Mouse (Mus musculus) kidney, postnatal 14 days (tissue): ENCODE results near the gene Vps45.

Experiments
- DNase-seq: peaks from one replicate; pipeline ENCODE4 v3.0.0; 2022; ENCODE audit warnings: mixed read lengths

Vps45 gene

DNA sequence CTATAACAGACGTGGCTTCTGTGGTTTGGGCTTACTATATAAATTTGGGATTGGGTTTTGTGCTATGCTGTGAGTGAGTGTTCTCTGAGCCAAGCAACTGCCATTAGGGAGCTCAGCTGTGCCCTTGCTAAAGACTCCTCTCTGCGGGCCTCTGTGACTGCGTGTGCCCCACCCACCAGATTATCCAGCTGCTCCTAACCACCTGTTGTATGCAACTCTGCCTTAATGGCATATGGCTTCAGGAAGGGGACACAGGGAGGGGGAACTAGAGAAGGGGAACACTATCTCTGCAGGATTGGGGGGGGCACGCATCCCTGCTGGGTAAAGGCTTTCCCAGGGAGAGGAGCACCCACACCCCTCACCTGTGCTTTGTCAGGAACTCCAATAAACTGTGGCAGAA, 25.2 kb downstream of the Vps45 start:
- DNase-seq, result no peak

DNA sequence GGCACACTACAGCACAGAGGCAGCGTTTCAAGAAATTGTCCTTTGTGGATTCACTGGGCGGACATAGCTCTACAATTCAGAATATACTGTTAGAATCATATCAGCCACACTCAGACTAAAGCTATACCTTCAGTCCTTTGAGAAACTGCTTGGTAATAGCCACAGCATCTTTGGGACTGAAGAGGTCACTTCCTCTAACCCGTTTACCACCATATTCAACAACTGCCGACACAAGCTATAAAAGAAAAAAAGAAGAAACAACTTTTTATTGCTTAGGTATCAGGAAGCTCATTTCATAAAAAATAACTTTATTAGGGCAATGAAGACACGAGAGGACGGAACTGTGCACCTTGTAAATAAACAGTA, 25.6 kb downstream of the Vps45 start:
- DNase-seq, result no peak

DNA sequence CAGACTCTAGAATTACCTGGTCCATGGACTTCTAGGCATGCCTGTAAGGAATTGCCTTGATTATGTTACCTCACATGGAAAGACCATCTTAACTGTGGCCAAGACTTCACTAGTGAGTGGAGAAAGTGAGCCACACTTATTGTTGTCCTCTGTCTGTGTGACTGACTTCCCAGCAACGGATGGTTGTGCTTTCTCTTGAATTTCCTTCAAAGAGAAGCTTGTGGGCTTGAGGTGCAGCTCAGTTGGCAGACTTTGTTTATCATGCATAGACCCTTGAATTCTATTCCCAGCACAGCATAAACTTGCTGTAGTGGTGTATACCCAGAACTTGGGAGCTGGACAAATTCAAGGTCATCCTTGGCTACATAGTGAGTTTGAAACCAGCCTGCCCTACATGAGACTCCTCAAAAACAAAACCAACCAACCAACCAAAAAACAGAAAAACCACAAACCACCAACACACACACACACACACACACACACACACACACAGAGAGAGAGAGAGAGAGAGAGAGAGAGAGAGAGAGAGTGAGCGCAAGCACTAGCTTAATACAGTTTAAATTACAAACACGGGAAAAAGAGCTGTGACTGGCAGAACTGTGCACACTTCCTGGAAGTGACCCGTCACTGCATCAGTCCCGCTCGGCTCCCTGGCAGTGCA, 26.1 kb downstream of the Vps45 start:
- DNase-seq, result no peak

DNA sequence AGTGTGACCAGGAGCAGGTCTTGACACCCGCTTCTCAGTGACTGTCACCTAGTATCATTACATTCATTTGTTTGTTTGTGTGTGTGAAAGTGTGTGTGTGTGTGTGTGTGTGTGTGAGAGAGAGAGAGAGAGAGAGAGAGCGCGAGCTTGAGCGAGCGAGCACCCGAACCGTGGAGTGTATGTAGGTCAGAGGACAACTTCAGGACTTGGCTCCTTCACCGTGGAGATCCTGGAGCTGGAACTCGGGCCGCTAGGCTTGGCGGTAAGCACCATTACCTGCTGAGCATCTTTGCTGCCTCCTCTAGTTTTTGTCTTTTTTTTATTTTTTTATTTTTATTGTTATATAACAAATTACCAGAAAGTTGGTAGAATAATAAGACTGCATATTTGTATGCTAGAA, 28.5 kb downstream of the Vps45 start:
- DNase-seq, result peak; percentile 14

DNA sequence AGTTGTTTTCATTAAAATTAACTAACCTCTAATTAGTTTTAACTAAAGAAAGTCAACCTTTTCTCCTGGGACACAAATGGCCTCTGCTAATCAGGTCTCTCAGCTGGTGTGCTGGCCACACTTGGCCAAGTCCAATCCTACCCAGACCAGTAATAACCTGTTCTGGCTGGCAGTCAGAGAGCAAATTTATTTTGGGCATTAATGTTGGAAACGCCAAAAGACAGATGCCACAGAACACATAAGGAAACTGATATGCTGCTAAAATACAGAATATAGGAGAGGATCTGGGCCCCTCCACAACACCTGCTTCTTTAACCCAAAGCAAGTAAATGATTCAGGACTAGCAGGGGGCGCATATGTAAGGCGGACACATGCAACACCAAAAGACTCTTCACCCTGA, 28.9 kb downstream of the Vps45 start:
- DNase-seq, result peak; percentile 34

DNA sequence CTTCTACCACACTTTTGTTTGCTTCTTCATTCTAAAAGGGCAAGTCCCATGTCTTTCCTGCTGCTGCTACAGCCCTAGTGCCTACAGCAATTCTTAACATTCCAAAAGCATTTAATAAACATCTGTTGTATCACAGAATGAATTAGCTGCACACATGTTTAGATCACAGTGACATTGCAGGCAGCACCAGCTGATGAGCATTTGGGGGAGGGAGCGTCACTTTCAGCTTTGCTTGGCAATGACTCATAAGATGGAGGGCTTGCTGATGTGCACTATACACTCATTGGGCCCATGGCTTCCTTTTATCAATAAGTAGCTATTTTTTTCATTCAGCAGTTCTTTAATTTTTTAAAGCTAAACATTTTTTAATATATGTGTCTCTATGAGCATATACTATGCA, 30.4 kb downstream of the Vps45 start:
- no peak for DNase-seq

DNA sequence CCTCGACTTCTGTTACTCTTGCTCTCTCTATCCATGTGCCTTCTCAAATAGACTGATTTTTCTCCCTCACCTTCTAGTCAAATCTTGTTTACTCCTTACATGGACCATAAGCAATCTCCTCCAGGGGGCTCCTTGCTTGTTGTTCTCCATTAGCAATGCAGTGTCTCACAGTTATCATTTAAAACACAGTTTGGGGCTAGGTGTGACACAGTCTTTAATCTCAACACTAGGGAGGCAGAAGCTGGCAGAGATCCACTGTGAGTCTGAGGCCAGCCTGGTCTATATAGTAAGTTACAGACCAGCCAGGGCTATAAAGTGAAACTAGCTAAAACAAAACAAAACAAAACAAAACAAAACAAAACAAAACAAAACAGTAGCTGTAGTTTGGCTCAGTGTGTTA, 31.1 kb downstream of the Vps45 start:
- no peak for DNase-seq

DNA sequence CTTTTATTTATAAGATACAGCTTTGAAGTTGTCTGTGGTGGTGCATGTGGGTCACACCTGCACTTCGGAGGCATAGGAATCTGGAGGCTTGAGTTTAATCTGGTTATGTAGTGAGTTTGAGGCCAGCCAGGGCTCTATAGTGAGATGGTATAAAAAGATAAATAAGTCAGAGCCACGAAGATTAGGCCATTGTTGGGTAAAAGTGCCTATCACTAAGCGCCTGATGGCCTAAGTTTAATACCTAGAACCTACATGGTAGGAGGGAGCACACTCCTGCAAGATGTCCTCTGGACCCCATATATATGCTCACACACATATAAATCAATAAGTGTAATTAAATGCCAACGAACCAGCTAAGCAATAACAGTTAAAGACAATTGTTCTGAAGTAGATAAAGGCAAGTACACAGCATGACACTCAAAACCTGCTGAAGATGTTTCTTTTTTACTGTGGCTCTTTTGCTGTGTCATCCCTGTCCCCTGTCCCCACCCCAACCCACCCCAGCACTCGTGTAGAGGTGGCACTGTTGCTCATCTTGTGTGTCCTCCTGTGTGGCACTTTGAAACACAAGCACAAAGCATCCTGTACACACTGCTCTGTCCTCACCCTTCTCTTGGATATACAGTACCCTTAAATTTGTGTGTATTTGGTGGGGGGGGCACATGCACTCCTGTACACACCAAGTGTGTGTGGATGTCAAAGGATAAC, 36.7 kb downstream of the Vps45 start:
- DNase-seq, result no peak

DNA sequence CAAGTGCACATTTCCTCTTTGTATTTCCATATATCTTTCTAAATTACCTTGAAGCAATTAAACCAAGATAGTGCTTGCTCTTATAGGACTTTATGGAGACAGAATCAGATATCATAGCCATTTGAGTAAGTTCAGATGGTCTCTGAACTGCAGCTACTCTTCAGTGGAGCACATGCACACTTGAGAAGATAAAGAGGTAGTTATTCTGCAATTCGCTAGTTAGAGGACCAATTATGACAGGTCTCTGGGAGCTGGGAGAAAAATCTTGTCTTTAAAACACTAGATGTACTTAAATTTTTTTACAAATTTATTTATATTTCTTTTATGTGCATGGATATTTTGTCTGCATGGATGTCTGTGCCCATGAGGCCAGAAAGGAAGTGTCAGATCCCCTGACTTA, 37.5 kb downstream of the Vps45 start:
- DNase-seq, result no peak

DNA sequence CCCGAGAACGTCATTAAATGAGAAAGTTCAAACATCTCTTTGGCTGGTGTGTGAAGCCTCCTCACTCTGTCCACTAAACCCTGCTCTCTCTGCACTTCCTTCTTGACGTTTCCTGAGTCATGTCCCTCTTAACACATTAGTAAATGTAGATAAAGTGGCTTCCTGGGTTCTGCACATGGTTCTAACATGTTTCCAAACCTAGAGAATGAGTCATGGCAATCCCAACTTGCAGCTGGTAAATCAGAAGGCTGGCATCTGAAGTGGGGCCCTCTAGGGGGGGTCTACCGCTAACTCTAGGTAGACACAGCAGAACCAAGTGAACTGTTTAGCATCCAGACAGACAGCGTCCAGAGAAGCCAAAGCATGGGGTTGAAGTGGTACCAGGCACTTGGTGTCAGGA, 40.8 kb downstream of the Vps45 start:
- DNase-seq, result no peak

DNA sequence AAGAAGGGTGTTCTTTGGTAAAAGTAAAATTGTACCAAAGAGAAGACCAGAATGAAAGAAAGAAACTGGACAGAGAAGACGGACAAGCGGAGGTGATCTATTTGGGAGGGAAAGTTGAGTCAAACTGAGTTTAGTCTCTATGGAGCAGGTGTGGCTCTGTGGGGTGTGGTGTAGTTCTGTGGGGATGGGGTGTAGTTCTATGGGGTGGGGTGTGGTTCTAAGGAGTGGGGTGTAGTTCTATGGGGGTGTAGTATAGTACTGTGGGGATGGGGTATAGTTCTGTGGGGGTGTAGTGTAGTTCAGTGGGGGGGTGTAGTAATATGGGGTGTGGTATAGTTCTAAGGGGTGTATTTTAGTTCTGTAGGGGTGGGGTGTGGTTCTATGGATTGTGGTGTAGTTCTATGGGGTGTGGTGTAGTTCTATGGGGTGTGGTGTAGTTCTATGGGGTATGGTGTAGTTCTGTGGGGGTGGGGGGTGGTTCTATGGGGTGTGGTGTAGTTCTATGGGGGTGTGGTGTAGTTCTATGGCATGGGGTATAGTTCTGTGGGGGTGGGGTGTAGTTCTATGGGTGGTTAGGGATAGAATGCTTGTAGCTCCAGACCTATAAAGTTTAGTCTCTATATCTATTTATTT, 41.9 kb downstream of the Vps45 start:
- no peak for DNase-seq

DNA sequence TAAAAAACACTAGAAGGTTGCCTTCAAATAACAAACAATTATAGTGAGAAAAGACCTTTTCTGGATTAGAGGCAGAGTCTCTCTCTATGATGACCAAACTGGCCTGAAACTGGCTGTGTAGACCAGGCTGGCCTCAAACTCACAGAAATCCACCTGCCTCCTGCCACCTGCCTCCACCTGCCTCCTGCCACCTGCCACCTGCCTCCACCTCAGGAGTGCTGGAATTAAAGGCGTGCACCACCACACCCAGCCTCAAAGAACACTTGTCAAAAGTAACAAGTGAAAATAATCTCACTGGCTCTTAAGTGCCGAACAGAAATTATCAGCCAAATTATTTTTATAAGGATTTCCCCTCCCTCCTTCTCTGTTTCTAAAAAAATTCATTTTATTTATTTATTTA, 42.6 kb downstream of the Vps45 start:
- no peak for DNase-seq

DNA sequence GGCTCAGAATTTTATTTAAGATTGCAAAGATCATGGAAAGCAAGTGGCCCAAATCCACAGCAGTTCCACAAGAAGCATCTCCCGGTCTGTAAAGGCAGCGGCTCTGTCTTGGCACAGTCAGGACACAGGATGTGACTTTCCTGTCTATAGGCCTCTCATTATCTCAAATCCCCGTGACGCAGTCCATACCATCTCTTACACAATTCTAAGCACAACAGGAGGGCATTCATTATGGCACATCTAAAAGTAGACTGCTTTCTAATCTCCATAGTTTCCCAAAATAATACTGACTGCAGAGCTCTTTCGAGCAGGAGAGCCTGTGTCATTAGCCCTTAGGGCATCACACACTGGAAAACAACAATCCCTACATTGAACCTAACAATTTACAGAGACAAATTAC, 45.5 kb downstream of the Vps45 start:
- DNase-seq, result no peak

DNA sequence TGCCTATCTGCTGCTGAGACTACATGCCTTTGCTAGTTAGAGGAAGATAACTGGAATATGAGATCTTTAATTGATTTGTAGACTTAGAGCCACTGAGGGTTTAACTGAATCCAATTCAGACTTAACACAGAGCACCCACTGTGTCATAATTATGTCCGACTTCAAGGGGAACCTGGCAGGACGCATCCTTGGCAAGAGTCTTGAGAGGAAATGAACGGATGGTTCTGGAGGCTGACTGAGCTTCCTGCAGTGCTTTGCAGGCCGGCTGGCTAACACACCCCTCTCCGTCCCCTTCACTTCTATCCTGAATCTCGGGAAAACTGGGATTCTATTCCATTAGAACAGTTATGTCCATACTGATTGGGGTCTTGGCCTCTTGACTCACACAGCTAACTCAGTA, 49.8 kb downstream of the Vps45 start:
- no peak for DNase-seq

DNA sequence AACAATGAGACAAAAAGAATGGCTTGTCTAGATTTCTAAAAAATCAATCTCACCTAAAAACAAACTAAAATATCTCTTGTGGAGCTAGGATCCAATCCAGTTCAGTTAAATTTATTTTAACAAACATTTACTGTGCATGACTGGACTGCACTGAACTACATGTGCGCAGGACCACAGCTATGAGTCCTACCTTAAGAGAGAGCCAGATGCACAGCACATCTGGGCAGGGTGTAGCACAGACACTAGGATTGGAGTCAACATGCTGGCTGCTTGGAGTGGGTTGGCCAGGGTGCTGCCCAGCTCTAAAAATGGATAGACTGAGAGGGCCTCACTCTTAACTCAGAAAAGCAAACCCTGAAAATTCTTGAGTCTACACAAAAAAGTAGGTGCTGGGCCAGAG, 56.7 kb downstream of the Vps45 start:
- no peak for DNase-seq

DNA sequence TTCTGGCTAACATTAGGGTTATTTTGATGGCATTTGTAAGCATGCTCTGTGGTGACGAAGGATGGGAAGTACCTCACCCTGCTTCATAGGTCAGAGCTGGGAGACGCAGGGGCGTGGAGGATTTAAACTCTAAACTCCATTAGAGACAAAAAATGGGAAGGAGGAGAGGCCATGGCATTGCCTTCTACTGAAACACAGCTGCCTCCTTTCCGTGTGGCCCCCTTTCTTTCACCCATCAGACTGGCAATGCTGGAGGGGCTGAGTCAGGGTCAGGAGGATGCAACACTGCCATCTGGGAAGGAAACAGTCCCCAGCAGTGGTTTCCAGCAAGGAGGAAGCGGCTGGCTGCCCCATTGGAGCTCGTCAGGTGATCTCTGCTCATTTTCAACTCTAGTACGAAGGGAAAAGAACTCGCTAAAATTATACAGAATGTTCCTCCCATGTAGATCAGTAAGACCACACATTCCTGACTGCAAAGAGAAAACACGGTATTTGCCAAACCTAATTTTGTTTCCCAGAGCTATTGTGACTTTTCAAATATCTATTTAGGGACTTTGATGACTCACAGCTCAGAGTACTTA, 57.3 kb downstream of the Vps45 start:
- no peak for DNase-seq

DNA sequence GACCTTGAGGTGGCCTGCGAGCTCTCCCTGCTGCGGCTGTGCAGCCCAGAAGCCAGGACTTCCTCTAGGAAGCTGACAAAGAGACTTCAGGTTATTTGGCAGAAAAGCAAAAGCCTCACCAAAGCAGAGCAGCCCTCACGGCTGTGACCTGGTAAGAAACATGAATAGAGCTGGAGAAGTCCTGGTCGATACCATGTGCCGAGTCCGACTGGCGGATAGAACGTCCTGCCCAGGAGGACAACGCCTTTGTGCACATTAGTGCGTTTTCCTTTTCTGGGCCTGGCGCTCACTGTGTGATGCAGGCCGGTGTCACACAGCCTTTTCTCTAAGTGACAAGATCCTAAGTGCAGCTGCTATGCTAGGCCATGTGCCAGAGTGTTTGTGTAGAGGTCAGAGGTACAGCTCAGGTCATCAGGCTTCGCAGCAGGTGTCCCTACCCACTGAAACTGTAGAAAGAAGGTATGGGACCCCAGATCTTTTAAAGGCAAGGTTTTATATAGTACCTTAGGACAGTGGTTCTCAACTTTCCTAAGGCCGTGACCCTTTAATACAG, 58.1 kb downstream of the Vps45 start:
- DNase-seq, result peak; percentile 28

DNA sequence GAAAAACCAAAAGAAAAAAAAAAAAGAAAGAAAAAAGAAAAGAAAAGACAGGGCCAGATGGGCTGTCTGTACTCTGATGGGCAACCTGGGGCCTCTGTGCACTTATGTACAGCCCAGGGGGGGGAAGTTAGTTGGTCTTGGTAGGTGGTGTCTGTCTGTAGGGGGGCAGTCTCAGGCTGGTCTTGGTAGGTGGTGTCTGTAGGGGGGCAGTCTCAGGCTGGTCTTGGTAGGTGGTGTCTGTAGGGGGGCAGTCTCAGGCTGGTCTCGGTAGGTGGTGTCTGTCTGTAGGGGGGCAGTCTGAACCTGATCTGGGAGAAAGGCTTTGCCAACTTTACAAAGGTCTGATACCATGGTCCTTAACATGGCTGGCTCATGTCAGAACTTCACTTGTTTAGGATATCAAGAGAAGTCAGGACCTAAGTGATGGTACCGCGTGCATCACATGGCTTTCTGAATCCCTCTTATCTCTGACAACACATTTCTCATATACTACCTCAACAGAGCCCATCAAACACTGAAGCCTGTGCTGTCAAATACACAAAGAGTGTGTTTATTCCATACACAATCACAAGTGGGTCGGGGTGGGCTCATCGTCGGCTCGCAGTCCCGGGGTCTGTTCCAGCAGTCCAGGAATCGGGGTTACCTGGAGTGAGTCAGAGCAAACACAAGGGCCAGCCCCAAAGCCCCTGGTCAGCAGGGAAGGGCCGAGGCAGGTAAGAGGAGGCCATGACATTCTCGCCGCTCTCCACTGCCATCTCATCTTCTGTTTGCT, 58.8 kb downstream of the Vps45 start:
- DNase-seq, result no peak

DNA sequence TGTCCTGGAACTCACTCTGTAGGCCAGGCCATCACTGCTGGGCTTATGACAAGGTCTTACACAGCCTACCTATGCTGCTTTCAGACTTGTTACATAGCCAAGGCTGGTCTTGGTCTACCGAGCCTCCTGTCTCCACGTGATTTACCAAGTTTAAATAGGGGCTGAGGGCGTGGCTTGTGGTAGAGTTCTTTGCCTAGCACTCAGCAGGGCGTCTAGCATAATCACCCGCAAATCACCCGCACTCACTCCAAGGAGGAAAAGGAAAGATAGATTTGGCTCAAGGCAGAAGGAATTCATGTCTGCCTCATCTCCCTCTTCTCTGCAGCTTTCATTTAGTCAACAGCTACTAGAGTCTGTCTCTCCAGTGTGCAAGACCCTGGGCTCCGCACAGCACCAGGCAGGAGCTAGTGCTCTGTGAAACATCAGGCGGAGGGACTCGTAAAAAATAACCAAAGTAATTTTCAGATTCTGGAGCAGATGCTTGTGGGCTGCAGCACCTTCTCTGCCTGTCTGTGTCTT, 61.0 kb downstream of the Vps45 start:
- DNase-seq, result no peak

DNA sequence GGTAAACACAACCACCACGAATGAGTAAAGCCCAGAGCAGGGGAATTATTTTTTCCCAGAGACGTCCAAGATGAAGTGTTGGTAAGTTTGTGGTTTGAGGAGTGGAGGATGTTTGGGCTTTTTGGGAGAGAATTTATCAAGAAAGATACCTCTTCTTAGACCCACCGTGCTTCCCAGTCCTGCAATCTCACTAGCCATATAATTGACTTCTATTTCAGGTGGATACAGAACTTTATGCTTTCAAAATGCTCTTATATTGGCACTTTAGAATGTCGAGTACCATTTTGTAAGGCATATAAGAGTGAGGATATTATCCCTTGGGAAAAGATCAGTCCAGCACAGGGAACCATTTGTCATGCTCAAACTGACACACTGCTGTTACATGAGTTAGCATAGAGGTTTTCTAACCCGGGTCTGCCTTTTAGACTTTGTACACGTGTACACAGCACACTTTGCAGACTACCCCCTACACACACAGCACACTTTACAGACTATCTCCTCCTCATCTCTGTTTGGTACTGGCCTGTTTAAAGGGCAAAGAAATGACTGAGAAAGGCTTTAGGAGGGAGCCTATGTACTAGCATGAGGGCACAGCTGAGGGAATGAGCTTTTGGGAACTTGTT, 61.7 kb downstream of the Vps45 start:
- no peak for DNase-seq

DNA sequence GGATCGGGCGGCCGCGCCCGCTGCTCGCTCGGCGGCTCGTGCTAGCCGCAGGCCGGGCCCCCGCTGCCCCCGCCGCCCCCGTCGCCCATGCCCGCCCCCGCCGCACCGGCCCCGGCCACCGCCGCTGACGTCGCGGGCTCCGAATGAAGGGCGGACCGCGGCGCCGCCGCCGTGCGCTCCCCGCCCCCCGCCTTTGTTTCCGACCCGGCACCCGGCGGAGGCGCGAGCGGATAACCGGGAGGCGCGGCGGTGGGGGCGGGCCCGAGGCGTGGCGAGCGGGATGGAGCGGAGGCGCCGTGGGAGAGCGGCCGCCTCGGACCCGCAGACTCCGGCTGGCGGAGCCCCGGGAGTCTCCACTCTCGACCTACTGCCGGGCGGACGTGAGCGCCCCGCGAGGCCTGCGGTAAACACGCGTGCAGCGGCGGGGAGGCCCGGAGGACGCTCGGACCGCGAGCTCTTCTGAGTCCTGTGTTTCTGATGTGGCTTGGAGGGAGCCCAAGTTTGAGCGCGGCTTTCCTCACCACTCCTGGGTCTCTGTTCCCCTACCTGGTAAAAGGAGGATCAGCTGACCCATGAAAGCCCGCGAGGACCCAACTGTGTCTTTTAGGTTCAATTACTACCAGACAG, 62.4 kb downstream of the Vps45 start, which contains the start of gene Plekho1:
Gene Plekho1 (minus strand): TSS at position 200 of the 627 bp plus-strand sequence.
- peak; percentile 78 for DNase-seq
